Mouse (Mus musculus): ENCODE measurements at regions not wholly inside any gene's neighbourhood (a gene's known extent, or its start where the extent isn't known, plus 50 kb on each side); places are given as distances from the start of the nearest gene placed in this dataset.

DNA sequence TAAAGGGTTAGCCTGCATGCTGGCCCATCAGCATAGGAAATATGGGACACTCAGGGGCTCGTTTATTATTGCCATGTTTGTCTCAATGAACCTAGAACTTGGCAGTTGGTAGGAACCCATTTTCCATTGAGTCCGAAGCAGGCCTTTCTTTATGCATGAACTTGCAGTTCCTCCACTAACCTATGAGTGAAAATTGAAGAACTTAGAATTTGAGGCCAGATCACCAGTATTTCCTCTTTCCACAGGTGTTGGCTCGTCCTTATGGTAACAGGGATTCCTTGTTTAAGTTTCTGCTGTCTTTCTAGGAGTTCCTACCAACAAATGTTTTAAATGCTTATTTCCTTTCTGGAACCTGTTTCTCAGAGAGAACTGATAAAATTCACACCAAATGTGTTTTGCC is 73.6 kb upstream of the Tet2 start:
- Histone ChIP-seq H3K27ac (ENCODE audit: insufficient read depth, low read length) (no peak overlapping the region), H3K4me3 (replicated peaks; ENCODE audit: insufficient read depth, low read depth, low read length) (no peak overlapping the region), H3K27me3 (ENCODE audit: control insufficient read depth, insufficient read depth, low read length) (no peaks in the 10 kb centered on the region), H3K4me1 (ENCODE audit: control insufficient read depth, insufficient read depth, low read length) (no peaks in the 10 kb centered on the region)
- no peak for DNase-seq
- WGBS = 90% methylated on average over 3 of the region's 3 CpGs
- TF ChIP-seq POLR2A (IDR thresholded peaks at IDR 0.05; ENCODE audit: borderline replicate concordance, insufficient read depth, low read length) (no peak), CTCF (IDR thresholded peaks at IDR 0.05; ENCODE audit: borderline replicate concordance, insufficient read depth, low read depth, low read length) (no peak)

DNA sequence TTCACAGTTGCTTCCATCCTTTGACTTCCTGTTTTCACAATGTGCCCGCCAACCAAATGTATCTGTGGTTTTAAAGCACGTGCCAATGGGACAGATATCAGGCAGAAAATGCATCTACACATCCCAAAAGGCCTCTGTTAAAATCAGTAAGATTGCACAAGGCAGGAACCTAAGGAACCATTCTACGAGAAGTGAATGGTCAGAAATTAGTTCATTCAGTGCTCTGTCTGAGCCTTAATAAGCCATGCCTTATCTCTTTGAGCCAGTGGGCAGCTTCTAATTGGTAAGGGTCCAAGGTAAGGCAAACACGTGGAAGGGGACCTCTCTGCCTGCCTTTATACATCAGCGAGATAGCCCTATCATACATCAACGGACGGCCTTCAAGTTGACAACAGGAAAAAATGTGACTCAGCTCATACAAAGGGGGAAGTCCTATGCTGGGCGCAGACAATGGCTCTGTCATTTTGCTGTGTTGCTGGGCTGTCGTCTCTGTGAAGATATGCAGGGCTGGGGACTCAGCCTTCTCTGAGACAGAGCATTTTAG is 78.3 kb upstream of the Tet2 start:
- no peak overlapping the region for H3K27ac ChIP-seq (ENCODE audit: insufficient read depth, low read length)
- WGBS = 52% methylated on average over 9 of the region's 9 CpGs
- no peaks in the 10 kb centered on the region for H3K27me3 ChIP-seq (ENCODE audit: control insufficient read depth, insufficient read depth, low read length)
- H3K4me3 ChIP-seq (replicated peaks; ENCODE audit: insufficient read depth, low read depth, low read length) = no peak overlapping the region
- no peaks in the 10 kb centered on the region for H3K4me1 ChIP-seq (ENCODE audit: control insufficient read depth, insufficient read depth, low read length)
- DNase-seq = no peak
- TF ChIP-seq POLR2A (IDR thresholded peaks at IDR 0.05; ENCODE audit: borderline replicate concordance, insufficient read depth, low read length) (no peak), CTCF (IDR thresholded peaks at IDR 0.05; ENCODE audit: borderline replicate concordance, insufficient read depth, low read depth, low read length) (no peak)

DNA sequence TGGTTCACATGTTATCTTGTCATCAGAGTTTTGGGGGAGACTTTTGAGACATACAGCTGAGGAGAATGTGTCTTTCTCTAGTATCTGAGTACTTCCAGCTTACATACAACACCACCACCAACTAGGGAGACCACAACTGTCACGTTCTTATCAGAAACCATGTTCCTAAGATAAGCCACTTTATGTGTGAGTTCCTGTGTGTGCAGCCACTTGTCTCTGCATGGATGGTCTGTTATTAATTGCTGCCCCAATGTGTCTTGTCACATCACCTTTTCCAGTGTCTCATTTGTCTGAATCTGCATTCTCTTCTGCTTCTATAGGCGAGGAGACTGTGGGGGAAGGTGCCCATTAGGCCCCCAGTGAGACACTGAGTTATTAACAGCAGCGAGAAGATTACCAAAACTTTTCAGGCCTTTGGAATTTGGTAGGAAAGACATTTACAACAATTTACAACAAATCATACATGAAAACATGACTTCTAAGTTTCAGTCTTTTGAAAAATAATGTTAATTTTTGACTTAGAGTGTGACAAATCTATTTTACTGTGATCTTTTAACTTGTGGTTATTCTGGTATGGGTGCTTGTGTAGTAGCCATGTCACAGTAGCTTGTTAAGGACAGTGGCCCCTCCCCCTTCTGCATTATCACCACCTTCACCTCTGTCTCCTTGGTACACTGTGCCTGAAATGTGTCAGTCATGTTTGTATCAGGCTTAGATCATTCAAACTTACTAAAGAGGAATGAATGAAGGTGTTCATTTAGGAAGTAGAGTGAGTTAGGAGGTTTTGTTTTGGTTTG is 79.3 kb upstream of the Tet2 start:
- no peak for DNase-seq
- Histone ChIP-seq H3K4me1 (ENCODE audit: control insufficient read depth, insufficient read depth, low read length) (no peaks in the 10 kb centered on the region), H3K27ac (ENCODE audit: insufficient read depth, low read length) (no peak overlapping the region), H3K27me3 (ENCODE audit: control insufficient read depth, insufficient read depth, low read length) (no peaks in the 10 kb centered on the region), H3K4me3 (replicated peaks; ENCODE audit: insufficient read depth, low read depth, low read length) (no peak overlapping the region)
- WGBS = 80% methylated on average over 3 of the region's 3 CpGs
- TF ChIP-seq POLR2A (IDR thresholded peaks at IDR 0.05; ENCODE audit: borderline replicate concordance, insufficient read depth, low read length) = no peak
- TF ChIP-seq CTCF (IDR thresholded peaks at IDR 0.05; ENCODE audit: borderline replicate concordance, insufficient read depth, low read depth, low read length) = no peak

GRCm38 (mm10) chr3:133625046-133625445 is 80.1 kb upstream of the Tet2 start:
- Histone ChIP-seq H3K27ac (ENCODE audit: insufficient read depth, low read length) (no peak overlapping the region), H3K4me1 (ENCODE audit: control insufficient read depth, insufficient read depth, low read length) (no peaks in the 10 kb centered on the region), H3K4me3 (replicated peaks; ENCODE audit: insufficient read depth, low read depth, low read length) (no peak overlapping the region), H3K27me3 (ENCODE audit: control insufficient read depth, insufficient read depth, low read length) (no peaks in the 10 kb centered on the region)
- WGBS = 97% methylated on average over 3 of the region's 3 CpGs
- no peak for TF ChIP-seq POLR2A (IDR thresholded peaks at IDR 0.05; ENCODE audit: borderline replicate concordance, insufficient read depth, low read length)
- TF ChIP-seq CTCF (IDR thresholded peaks at IDR 0.05; ENCODE audit: borderline replicate concordance, insufficient read depth, low read depth, low read length) = no peak
- no peak for DNase-seq

GRCm38 (mm10) chr3:133626442-133626841 is 81.5 kb upstream of the Tet2 start:
- H3K4me1 ChIP-seq (ENCODE audit: control insufficient read depth, insufficient read depth, low read length) = no peaks in the 10 kb centered on the region
- WGBS = 74% methylated on average over 1 of the region's 1 CpGs
- no peaks in the 10 kb centered on the region for H3K27me3 ChIP-seq (ENCODE audit: control insufficient read depth, insufficient read depth, low read length)
- no peak for DNase-seq
- H3K4me3 ChIP-seq (replicated peaks; ENCODE audit: insufficient read depth, low read depth, low read length) = no peak overlapping the region
- TF ChIP-seq CTCF (IDR thresholded peaks at IDR 0.05; ENCODE audit: borderline replicate concordance, insufficient read depth, low read depth, low read length) (no peak), POLR2A (IDR thresholded peaks at IDR 0.05; ENCODE audit: borderline replicate concordance, insufficient read depth, low read length) (no peak)
- no peak overlapping the region for H3K27ac ChIP-seq (ENCODE audit: insufficient read depth, low read length)

- 80% methylated on average over 3 of the region's 3 CpGs for WGBS
- H3K4me1 ChIP-seq (ENCODE audit: control insufficient read depth, insufficient read depth, low read length) = no peaks in the 10 kb centered on the region
- TF ChIP-seq CTCF (IDR thresholded peaks at IDR 0.05; ENCODE audit: borderline replicate concordance, insufficient read depth, low read depth, low read length) (no peak), POLR2A (IDR thresholded peaks at IDR 0.05; ENCODE audit: borderline replicate concordance, insufficient read depth, low read length) (no peak)
- no peaks in the 10 kb centered on the region for H3K27me3 ChIP-seq (ENCODE audit: control insufficient read depth, insufficient read depth, low read length)
- DNase-seq = no peak
- no peak overlapping the region for H3K4me3 ChIP-seq (replicated peaks; ENCODE audit: insufficient read depth, low read depth, low read length)
- H3K27ac ChIP-seq (ENCODE audit: insufficient read depth, low read length) = no peak overlapping the region
These were observed 82.3 kb upstream of the Tet2 start for GRCm38 (mm10) chr3:133627116-133627844.

GRCm38 (mm10) chr3:133634306-133634705 is 89.4 kb upstream of the Tet2 start:
- Histone ChIP-seq H3K27me3 (ENCODE audit: control insufficient read depth, insufficient read depth, low read length) (no peaks in the 10 kb centered on the region), H3K27ac (ENCODE audit: insufficient read depth, low read length) (no peak overlapping the region), H3K4me3 (replicated peaks; ENCODE audit: insufficient read depth, low read depth, low read length) (no peak overlapping the region), H3K4me1 (ENCODE audit: control insufficient read depth, insufficient read depth, low read length) (no peaks in the 10 kb centered on the region)
- no peak for DNase-seq
- TF ChIP-seq POLR2A (IDR thresholded peaks at IDR 0.05; ENCODE audit: borderline replicate concordance, insufficient read depth, low read length) = no peak
- TF ChIP-seq CTCF (IDR thresholded peaks at IDR 0.05; ENCODE audit: borderline replicate concordance, insufficient read depth, low read depth, low read length) = no peak
- WGBS = 93% methylated on average over 5 of the region's 5 CpGs
